Mouse (Mus musculus): Measurements from ENCODE around the gene Rb1. TPM values are rescaled to one million over a fixed set of nuclear protein-coding genes. Genes with fewer than 3 reads are reported as not detected.

The Rb1 gene
- total RNA-seq, 2 experiments from 2014 or later: 16.2 to 25.4 TPM

DNA sequence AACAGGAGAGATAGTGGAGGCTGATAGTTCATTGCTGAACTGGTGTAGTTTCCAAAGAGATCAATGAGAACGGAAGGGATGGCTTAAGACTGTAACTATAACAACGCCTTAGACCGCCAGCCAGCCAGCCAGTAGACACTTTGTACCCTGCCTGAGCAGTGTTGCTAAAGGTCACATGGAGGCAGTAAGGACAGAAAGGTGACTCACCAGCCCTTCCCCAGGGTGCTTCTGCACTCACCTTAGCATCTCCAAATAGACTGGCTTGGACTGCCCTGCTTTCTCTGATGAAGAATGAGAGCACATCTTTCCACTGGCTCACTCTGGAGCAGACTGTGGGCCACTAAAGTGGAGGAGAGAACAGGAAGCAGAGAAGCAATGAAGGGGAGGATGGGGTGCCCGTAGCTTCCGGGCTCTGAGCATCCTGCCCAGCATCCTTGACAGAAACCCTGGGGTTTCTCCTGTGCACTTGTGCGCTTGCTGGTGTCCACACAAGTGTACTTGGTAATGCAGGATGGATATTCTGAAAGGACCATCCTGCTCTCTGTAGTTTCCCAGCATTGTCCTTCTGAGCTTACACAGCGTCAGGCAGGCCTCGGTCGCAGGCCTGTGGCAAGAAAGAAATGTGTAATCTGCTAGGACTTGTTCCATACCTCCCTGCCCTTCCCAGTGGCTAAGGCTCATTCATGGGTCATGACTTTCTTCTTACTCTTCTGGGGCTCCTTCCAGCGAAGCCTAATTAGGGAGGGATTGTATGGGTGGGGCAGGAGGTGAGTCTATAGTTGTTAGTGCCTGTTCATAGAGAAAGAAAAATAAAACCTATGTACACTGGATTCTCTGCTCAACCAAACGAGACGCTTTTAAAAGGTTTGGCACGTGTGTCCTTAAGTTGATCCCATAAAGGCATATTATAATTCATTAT is 155.4 kb downstream of the Rb1 start:
- ATAC-seq (replicated peaks; ENCODE audit: poor library complexity, severe bottlenecking): no peak

DNA sequence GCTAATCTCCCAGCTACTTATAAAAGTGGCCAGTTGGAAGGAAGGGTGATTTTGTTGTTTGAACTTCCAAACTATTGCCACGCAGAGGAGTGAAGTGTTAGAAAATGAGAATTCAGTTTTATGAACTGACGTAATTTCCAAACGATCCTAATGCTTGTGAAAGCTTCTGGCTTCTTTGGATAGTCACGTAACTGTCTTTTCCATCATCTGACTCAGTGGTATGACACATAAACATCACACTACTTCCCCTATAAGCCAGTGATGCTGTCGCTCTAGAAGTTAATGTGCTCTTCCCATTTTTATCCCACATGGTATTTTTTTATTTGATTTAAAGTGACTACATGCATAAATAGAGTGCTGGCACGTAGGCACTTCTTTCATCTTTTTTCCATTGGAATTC is 157.0 kb downstream of the Rb1 start:
- ATAC-seq (replicated peaks; ENCODE audit: poor library complexity, severe bottlenecking): peak; percentile 54

DNA sequence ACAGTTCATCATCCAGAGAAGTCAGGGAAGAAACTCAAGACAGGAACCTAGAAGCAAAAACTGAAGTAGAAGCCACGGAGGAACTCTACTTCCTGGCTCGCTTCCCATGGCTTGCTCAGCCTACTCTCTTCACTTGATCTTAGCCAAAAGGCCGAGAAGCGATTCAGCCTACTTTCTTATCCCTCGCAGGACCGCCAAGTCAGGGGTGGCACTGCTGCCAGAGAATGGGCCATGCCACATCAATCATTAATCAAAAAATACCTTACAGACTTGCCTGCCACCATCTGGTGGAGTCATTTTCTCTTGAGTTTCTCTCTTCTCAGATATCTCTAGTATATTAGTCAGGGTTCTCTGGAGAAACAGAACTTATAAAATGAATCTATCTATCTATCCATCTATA is 160.5 kb downstream of the Rb1 start:
- no peak for ATAC-seq (replicated peaks; ENCODE audit: poor library complexity, severe bottlenecking)

DNA sequence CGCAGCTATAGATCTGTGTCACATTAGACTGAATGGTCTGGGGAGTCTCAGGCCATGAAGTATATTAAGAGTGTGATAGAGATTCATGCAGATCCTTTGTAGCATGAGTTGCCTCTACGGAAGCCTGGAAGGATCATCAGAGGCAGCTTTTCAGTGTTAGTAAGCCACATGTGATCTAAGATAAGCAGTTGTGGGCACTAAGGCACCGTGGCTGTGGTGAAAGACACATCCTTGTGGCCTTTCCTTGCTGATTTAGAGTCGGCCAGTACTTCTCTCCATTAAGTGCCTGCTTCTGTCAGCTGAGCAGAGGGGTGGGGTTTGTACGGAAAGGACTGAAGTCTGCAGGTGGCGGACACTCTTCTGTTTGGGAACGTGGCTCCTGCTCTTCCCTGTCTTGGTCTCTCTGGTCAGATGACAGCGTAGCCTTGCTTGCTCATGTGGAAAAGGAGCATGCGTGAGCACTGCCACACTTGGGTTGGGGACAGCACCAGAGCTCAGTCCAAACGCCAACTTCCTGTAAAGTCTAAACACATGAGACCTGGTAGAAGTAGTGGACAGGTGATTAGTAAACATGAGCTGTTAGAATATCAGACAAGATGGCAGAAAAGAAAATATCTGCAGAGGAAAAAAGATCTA is 162.1 kb downstream of the Rb1 start:
- peak; percentile 28; the same call in 1 of the 2 replicates for ATAC-seq (replicated peaks; ENCODE audit: poor library complexity, severe bottlenecking)

DNA sequence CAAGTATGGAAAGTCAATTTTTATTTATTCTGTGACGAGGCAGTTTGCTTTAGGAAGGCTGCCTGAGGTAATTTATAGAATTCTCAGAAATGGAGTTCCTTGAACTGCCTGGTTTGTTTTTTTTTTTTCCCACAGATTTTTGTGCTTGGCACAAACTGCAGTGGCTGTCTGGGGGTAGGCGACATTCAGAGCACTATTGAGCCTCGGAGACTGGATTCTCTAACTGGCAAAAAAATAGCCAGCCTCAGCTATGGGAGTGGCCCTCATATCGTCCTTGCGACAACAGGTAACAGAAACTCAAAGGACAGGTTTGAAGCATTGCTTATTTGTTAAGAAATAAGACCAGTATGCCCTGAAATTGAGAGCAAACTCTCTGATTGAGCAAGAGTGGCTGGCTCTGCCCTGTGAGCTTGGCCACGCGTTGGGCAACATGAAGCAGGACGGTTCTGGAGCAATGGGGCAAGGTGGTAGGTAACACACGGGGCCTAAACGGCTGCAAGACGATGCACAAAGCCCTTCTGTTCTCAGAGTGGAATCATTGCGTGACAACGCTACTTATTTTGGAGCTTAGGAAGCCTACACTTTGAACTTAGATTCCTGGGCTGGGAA is 163.3 kb downstream of the Rb1 start:
- peak; percentile 97 for ATAC-seq (replicated peaks; ENCODE audit: poor library complexity, severe bottlenecking)

DNA sequence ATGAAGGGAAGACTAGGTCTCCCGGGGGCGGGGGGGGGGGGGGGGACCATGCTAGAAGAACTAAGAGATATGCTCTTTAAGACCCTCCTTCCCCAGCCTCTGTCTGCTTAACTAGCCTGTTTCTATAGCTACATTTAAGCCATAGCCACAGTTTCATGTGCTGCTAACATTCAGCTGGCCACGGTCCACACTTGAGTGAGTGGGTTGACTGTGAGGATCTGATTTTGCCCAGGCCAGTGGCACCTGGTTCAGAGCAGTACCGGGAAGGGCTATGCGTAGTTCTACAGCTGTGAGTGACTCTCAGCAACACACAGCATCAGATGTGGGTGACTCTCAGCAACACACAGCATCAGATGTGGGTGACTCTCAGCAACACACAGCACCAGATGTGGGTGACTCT is 164.3 kb downstream of the Rb1 start:
- no peak for ATAC-seq (replicated peaks; ENCODE audit: poor library complexity, severe bottlenecking)

DNA sequence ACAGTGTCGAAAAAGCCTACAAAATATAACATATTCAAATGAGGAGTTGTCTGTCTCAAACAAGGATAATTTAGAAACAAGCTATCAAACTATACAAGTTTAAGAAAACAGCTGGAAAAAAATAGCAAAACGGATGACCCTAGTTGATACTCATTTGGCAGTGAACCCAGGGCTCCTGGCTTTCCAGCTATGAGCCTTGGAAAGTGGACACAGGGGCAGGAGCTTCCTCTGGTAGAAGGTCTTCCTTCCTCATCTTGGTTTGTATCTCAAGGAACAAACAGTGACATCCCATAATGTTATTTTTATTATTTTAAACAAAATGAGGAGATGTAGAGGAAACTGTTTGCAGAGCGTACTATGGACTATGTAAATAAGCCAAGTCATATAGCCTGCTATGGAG is 177.5 kb downstream of the Rb1 start:
- no peak for ATAC-seq (replicated peaks; ENCODE audit: poor library complexity, severe bottlenecking)

DNA sequence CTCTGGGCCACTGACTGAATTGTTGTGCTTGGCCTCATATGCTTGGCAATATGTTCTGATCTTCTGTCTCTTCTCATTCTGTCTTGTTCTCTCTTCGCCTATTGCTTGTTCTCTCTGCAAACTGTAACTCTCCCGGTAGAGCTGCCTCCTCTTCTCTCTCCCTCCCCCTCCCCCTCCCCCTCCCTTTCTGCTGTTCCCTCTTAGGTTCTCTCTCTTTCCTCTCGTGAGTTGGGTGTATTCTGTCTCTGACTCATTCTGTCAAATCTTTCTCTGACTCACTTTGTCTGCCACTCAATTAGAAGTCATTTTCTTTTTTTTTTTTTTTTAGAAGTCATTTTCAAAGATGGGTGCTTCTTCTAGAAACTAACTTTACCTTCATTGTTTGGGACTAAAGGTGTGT is 178.9 kb downstream of the Rb1 start:
- ATAC-seq (replicated peaks; ENCODE audit: poor library complexity, severe bottlenecking): no peak

DNA sequence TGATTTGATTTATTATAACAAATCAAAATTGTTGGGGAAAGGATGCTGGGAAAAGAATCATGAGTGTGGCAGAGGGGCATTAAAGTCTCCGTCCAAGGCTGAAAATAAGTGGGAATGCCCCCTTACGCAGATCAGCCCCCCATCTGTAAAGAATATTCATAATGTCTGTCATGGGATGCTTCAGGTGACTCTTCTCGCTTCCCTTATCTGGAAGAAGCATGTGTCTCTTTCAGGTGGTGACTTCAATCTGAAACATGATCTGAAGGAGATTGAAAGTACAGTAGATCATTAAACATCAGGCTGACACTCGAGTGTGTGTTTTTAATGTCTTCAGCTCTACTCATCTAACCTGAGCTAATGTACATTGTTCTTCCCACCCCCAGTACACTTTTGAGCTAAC is 180.1 kb downstream of the Rb1 start:
- ATAC-seq (replicated peaks; ENCODE audit: poor library complexity, severe bottlenecking): no peak

DNA sequence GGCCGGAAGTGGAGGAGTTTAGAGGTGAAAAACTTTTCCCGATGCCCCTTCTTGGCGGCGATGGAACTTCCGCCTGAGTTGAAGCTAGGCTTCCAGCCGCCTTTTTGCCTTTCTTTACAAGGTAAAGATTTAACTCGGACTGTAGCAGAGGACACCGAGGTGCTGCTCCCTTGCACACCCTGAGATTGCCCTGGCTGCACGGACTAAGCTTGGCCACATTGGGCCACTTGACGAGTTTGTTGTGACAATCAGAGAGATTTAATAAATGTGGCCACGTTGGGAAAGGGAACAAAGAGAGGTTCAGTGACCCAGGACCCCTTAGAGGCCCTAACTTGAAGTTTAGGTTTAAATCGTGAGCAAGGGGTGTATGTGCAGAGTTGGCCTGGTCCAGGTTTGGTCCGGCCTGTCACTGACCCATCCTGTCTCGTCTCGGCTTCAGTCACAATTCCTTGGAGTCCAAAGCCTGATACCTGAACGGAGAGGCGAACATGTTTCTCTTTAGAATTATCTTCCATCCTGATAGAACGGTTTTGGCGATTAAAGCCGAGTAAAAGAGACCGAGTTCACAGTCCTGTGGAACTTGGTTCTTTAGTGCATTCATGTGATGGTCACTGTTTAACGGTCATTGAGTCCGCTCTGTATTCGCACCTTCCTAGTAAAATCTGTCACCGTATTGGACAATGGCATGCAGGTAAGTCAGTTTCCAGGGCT is 181.8 kb downstream of the Rb1 start:
- ATAC-seq (replicated peaks; ENCODE audit: poor library complexity, severe bottlenecking): no peak

DNA sequence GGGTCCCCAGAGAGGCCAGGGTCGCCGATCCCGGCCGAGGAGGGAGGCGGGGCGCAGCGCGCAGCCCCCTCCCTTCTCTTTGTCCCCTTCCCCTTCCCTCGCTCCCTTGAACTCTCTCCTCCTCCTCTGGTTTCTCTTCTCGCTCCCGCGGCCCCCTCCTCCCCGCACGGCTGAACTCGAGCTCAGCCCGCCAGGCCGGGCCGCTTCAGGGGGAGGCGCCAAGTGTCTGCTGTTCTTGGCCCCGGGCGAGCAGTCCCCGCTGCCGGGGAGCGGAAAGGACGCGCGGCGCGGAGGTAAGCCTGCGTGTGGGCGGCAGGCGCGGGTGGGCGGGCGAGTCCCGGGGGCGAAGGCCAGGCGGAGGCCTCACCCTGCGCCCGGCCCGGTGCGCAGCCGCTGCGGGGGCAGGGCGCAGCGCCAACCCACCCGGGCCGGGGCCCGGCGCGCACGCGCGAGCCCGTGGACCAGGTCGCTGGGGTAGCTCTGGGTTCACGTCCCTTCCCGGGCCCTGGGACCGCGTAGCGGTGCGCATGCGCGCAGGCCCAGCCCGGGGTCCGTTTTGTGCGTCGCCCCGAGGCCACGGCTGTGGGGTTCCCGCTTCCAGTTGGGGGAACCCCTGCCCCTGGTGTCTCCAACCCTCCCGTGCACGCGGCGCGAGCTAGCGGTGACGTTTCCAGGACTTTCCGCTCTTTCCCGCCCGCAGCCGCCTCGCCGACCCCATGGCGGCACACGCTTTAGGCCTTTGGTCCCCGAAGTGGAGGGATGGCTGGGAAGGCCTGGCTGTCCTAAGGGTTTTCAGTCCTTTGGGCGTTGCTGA is 182.5 kb downstream of the Rb1 start:
- peak; percentile 76 for ATAC-seq (replicated peaks; ENCODE audit: poor library complexity, severe bottlenecking)

DNA sequence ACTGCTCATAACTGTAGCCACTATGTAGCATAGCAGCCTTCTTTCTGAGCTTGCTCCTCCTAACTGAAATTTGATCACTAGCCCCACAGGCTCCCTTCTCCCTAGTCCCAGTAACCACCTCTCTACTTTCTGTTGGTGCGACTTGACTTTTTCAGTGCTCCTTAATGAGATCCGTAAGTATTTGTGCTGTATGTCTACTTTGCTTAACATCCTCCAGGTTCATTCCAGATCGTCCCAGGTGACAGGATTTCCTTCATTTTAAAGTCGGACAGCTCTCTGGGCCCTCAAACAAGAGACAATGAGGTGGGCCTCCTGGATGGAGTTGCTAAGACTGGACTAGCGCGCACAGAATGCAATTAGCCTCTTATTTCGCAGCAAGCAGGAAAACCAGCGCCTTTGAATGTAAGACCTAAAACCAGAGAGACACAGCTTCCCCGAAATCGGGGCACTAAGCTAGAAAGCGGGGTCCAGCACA is 183.2 kb downstream of the Rb1 start:
- ATAC-seq (replicated peaks; ENCODE audit: poor library complexity, severe bottlenecking): no peak

DNA sequence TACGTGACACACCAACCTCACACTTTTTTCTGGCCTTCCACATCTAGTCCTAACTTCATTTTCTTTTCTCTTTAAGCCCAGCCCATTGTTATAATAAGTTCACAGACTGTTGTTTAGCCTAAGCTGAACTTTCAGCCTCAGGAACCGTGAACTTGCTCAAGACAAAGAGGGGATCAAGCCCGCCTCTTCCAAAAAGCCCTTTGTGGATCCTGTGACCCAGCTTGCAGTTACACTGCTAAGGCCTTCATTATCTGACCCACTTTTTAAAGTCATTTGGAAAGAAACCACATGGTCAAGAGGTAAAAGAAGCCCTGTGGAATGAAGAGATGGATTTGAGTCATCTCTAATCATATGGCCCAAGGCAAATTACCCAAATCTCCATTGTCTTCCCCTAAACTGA is 183.8 kb downstream of the Rb1 start:
- ATAC-seq (replicated peaks; ENCODE audit: poor library complexity, severe bottlenecking): no peak

DNA sequence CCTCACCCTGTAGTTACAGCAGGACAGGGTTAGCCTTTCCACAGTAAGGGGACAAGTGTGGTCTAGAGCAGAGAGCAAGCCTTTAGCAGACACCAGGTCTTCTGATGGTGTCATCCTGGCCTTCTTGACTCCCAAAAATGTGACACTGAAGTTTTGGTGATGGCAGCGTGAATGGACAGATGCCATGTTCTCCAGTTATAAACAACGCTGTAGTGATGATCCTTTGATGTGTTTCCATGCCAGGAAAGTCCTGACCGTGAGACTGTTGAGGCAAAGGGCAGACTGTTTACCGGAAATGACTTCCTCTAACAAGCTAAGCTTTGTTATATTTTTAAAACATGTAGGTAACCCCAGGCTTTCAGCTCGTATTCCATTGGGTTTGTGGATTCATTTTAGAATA is 185.8 kb downstream of the Rb1 start:
- ATAC-seq (replicated peaks; ENCODE audit: poor library complexity, severe bottlenecking): no peak

DNA sequence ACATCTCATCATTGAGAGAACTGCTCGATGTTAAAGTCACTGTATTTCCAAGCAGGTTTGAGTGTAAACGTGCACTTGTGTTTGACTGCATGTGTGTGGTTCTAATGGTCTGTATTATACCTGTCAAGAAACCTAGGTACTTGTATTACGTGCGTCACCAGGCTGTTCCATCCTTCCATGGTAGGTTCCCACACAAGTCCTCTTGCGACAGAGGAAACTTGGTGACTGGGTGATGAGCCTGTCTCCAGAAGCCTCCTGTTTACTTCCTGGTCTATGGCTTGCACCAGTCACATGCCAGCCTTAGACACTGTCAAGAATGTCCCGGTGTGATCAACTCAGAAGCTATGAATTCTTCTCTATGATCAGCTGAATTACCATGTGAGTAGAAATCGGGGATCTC is 187.1 kb downstream of the Rb1 start:
- ATAC-seq (replicated peaks; ENCODE audit: poor library complexity, severe bottlenecking): peak; percentile 36

DNA sequence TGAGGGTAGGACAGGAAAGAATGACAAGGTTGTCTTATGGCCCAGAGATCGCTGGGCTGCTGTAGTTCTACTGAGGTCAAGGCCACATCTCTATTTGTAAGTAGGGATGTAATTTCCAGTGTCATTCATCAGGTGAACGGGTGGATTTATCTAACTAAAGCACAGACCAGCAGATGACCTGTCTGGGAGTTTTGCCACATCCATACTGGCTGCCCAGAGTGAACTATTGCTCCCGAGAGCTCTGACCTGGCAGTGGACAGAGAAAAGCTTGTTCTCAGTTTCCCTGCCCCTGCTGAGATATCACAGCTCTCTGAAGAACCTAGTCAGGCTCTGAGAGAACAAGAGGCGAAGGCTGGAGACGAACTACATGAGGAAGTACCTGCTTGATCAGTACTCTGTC is 188.4 kb downstream of the Rb1 start:
- ATAC-seq (replicated peaks; ENCODE audit: poor library complexity, severe bottlenecking): no peak
